Mouse (Mus musculus) hindbrain, postnatal 0 days (tissue): ENCODE measurements around the gene Agrp. TPM values are rescaled to one million over a fixed set of nuclear protein-coding genes. Genes with fewer than 3 reads are reported as not detected.

ENCODE experiments used
- ATAC-seq: fragments of 200-750 bp; cut with Nextera tagmentation; 2 replicates; pipeline ENCODE4 v1.8.0; 2017; ENCODE audit warnings: mild to moderate bottlenecking, moderate TSS enrichment, moderate library complexity
- DNase-seq: peaks from one replicate; pipeline ENCODE4 v3.0.0-alpha.2; 2015; ENCODE audit warnings: low spot score
- H3K27ac ChIP-seq: fragments of 300-500 bp; sonication (generic); 2 replicates; pipeline ENCODE4 v1.5.1; 2014; ENCODE audit warnings: mild to moderate bottlenecking
- H3K27me3 ChIP-seq: fragments of 300-500 bp; sonication (generic); 2 replicates; pipeline ENCODE4 v1.6.1; 2014; ENCODE audit warnings: low read length, mixed read lengths; ENCODE audit not compliant: insufficient read depth
- H3K36me3 ChIP-seq: fragments of 300-500 bp; sonication (generic); 2 replicates; pipeline ENCODE4 v1.6.1; 2014; ENCODE audit warnings: low read length, mixed read lengths; ENCODE audit not compliant: insufficient read depth
- H3K4me1 ChIP-seq: fragments of 300-500 bp; sonication (generic); 2 replicates; pipeline ENCODE4 v1.6.1; 2014; ENCODE audit warnings: antibody characterized with exemption, low read length, mixed read lengths; ENCODE audit not compliant: insufficient read depth
- H3K4me2 ChIP-seq: fragments of 300-500 bp; sonication (generic); 2 replicates; pipeline ENCODE4 v1.6.1; 2014; ENCODE audit warnings: low read depth, mild to moderate bottlenecking, low read length, moderate library complexity, mixed read lengths
- H3K4me3 ChIP-seq: fragments of 300-500 bp; sonication (generic); 2 replicates; pipeline ENCODE4 v1.5.1; 2014; ENCODE audit warnings: low read length
- H3K9ac ChIP-seq: fragments of 300-500 bp; sonication (generic); replicated peaks from 2 replicates; pipeline ENCODE4 v1.6.1; 2014; ENCODE audit warnings: mild to moderate bottlenecking, low read length, moderate library complexity, mixed read lengths
- H3K9me3 ChIP-seq: fragments of 300-500 bp; sonication (generic); 2 replicates; pipeline ENCODE4 v1.6.1; 2016; ENCODE audit warnings: low read length, mixed read lengths
- CTCF ChIP-seq: IDR thresholded peaks from 2 replicates; pipeline ENCODE4 v1.5.1; 2016; ENCODE audit warnings: antibody characterized with exemption, control low read depth, low read depth
- WGBS: fragments of 180-500 bp; shearing (Covaris S2); extraction: QIAGEN DNeasy Blood & Tissue Kit; methylation state at CpG from one replicate; pipeline ENCODE4 v1.1.7; 2014; 5-methylcytosine and 5-hydroxymethylcytosine counted together
- polyA plus RNA-seq: library from polyadenylated mRNA; unstranded; fragments of >200 nt; fragmentation: Nextera tagmentation; extraction: Ambion mirVana; gene quantifications from 2 replicates; pipeline ENCODE4 v1.2.1, GENCODE M21; 2015
- total RNA-seq: library from RNA; depleted of rRNA; stranded (reverse); fragments of >200 nt; gene quantifications from 2 replicates; pipeline ENCODE4 v1.2.3, GENCODE M21; 2014

Gene Agrp
- total and polyA plus RNA-seq, 2 experiments from 2014 or later = 1.3 to 2.1 TPM

DNA sequence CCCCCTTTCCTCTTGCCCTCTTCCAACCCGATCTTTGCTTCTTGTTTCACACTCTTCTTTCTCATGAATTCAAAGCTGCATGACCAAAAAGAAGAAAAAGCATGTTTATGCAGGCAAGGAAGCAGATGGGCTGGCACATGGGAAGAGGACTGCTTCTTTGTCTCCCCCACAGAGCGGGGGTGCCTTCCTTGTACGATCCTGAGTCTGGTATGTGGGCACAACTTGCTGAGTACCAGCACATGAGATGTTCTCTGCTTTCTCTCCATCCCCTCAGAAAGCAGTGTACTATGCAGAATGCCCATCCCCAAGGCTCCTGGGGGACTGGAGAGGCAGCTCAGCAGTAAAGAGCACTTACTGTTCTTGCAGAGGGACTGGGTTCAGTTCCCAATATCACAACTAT is 12.8 kb downstream of the Agrp start:
- Histone ChIP-seq H3K9me3 (no peaks in the 10 kb centered on the region), H3K36me3 (peaks cover 28% of the 10 kb centered on the region), H3K4me2 (no peak overlapping the region), H3K4me3 (no peak overlapping the region), H3K4me1 (no peaks in the 10 kb centered on the region), H3K27me3 (no peaks in the 10 kb centered on the region), H3K9ac (no peak overlapping the region), H3K27ac (no peak overlapping the region)
- DNase-seq (no peak), ATAC-seq (no peak)
- WGBS = 50% methylated on average over 3 of the region's 3 CpGs
- no peak for TF ChIP-seq CTCF

DNA sequence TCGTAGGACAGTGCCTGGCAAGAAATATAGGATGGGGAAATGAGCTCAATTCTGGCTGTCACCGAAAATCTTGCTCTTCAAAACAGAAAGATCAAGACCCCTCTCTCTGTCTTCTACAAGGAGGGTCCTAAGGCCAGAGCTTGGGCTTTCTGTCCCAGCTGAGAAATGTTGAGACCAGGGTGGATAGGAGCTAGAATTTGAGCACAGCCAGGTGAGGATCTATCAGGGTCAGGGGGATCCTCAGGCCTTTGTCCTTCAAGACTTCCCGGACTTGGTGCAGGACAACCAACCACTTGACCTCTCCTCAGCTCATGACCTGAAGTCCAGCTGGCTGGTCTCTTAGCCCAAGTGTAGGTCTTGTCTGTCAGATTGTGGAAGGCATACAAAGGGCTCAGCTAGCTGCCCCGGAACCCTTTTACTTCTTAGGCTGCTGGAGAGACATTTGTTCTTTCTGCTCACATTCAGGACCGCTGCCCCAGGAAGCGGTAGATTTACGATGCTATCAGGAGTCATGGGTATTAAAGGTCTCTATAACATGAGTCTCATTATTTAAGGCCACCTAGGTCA is 13.4 kb downstream of the Agrp start:
- DNase-seq = no peak
- no peaks in the 10 kb centered on the region for H3K27me3 ChIP-seq
- no peak overlapping the region for H3K4me2 ChIP-seq
- no peaks in the 10 kb centered on the region for H3K4me1 ChIP-seq
- H3K9ac ChIP-seq = no peak overlapping the region
- no peak for ATAC-seq
- H3K36me3 ChIP-seq = peaks cover 34% of the 10 kb centered on the region
- no peak overlapping the region for H3K4me3 ChIP-seq
- no peak overlapping the region; the same call in 1 of the 2 replicates for H3K27ac ChIP-seq
- TF ChIP-seq CTCF = no peak
- 41% methylated on average over 7 of the region's 7 CpGs for WGBS
- no peaks in the 10 kb centered on the region for H3K9me3 ChIP-seq

DNA sequence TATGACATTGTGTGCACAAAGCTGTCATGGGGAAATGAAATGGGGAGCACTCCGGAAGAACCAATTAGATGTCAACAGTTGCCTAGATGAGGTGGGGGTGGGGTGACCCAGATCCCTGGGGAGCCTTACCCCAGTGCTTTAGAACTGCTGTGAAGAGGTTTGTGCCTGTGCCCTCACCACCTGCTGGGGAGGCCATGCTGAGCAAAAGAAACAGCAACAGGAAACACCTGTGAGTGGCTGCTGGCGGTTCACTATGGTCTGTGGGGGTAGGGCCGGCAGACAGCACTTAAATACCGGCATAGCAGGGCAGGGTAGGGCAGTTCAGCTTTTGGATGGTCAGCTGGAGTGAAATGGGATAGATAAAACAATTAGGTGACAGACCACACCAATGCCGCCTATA is 14.1 kb downstream of the Agrp start:
- Histone ChIP-seq H3K9ac (no peak overlapping the region), H3K27ac (peak overlapping the region; percentile 65; the same call in 1 of the 2 replicates), H3K4me2 (no peak overlapping the region), H3K4me1 (no peaks in the 10 kb centered on the region), H3K4me3 (no peak overlapping the region), H3K9me3 (no peaks in the 10 kb centered on the region), H3K36me3 (peaks cover 40% of the 10 kb centered on the region), H3K27me3 (no peaks in the 10 kb centered on the region)
- DNase-seq (no peak), ATAC-seq (no peak)
- TF ChIP-seq CTCF = no peak
- WGBS = 32% methylated on average over 5 of the region's 5 CpGs

DNA sequence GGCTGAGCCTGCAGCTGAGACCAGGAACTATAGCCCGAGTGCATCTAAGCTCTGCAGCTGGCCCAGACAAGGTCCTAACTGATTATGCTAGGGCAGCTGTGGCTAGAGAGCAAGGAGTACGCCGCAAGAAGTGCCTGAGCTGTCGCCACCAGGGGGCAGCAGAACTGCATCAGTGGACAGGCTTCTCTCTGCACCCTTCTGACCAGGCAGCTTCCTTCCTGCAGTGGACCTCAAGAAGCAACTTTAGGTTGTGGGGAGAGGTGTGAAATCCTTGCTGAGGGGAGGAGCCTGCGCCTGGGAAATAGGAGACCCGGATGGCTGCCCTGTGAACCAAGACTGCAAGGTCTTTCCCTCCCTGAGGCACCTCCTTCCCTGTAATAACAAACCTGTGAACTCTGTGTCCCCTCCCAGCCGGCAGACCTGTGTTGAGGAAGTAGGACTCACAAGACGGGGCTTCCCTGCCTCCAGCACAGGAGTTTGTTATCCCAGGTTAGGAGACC is 14.7 kb downstream of the Agrp start:
- H3K4me1 ChIP-seq = no peaks in the 10 kb centered on the region
- ATAC-seq (peak; percentile 92), DNase-seq (peak; percentile 96)
- no peak overlapping the region for H3K4me3 ChIP-seq
- peak; percentile 100 for TF ChIP-seq CTCF
- H3K4me2 ChIP-seq = no peak overlapping the region
- no peak overlapping the region; the same call in 1 of the 2 replicates for H3K9ac ChIP-seq
- H3K27ac ChIP-seq = peak overlapping the region; percentile 65
- no peaks in the 10 kb centered on the region for H3K27me3 ChIP-seq
- no peaks in the 10 kb centered on the region for H3K9me3 ChIP-seq
- 8% methylated on average over 8 of the region's 8 CpGs for WGBS
- H3K36me3 ChIP-seq = peaks cover 46% of the 10 kb centered on the region

DNA sequence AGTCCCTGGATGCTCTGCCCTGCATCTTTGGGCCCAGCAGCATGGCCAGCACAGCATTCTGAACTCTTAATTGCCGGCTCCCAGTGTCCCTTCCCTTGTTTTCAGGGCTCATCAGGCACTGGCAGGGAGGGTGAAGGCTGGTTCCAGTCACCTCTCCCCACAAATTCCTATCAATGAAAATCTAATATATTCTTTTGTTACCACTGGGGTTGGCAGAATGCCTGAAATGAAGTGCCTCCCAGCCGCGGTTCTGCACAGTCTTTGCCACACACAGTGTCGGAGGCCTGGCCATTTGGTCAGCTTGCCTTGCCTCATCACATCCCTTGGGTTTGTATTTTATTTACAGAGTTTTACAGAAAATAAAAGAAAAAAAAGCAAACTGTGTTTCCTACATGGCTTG is 15.4 kb downstream of the Agrp start:
- WGBS = 14% methylated on average over 4 of the region's 4 CpGs
- ATAC-seq (no peak), DNase-seq (peak; percentile 53)
- TF ChIP-seq CTCF = no peak
- Histone ChIP-seq H3K4me1 (no peaks in the 10 kb centered on the region), H3K4me2 (no peak overlapping the region), H3K27ac (peak overlapping the region; percentile 65), H3K36me3 (peaks cover 50% of the 10 kb centered on the region), H3K4me3 (no peak overlapping the region), H3K9ac (no peak overlapping the region; the same call in 1 of the 2 replicates), H3K27me3 (no peaks in the 10 kb centered on the region), H3K9me3 (no peaks in the 10 kb centered on the region)

DNA sequence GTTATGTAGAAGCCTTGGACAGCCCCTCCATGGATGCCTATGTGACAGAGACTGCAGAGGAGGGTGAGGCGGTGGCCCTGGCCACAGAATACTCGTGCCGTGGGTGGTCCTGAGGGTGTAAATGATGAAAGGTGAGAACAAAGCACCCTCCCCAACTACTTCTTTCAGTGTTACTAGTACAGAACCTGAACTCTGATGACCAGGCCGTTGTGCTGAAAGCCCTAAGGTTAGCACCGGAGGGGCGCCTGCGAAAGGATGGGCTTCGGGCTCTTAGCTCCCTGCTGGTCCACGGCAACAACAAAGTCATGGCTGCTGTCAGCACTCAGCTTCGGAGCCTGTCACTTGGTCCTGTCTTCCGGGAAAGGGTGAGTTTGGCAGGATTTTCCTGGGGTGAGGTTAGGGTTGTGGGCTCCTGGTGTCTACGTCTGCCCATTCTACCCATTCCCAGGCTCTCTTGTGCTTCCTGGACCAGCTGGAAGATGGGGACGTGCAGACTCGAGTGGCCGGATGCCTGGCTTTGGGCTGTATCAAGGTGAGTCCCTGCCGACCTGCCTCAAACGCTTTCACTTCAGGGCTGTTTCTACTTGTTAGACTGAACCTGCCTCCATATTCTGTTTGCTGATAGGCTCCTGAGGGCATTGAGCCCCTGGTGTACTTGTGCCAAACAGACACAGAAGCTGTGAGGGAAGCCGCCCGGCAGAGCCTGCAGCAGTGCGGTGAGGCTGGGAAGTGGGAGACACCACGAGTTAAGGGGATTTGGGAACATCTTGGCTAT is 16.1 kb downstream of the Agrp start:
- Histone ChIP-seq H3K4me3 (no peak overlapping the region), H3K27me3 (no peaks in the 10 kb centered on the region), H3K36me3 (peaks cover 57% of the 10 kb centered on the region), H3K27ac (peak overlapping the region; percentile 65), H3K4me1 (no peaks in the 10 kb centered on the region), H3K9me3 (no peaks in the 10 kb centered on the region), H3K4me2 (no peak overlapping the region), H3K9ac (no peak overlapping the region)
- DNase-seq = no peak
- TF ChIP-seq CTCF = no peak
- 84% methylated on average over 21 of the region's 21 CpGs for whole genome bisulfite sequencing
- no peak for ATAC-seq

DNA sequence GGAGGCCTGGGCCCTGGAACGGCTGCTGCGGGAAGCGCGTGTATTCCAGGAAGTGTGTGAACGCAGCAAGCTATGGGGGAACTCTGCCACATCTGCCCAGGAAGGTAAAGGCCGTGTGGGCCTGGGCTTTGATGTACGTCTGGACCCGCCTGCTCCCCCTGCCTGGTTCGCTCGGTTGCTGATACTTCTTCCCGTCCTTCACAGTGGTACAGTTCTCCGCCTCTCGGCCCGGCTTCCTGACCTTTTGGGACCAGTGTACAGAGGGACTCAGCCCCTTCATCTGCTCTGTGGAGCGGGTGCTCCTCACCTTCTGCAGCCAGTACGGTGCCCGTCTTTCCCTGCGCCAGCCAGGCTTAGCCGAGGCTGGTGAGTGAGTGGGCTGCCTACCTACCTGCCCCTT is 17.0 kb downstream of the Agrp start:
- Histone ChIP-seq H3K36me3 (peaks cover 67% of the 10 kb centered on the region), H3K4me3 (no peak overlapping the region), H3K4me1 (no peaks in the 10 kb centered on the region), H3K9ac (no peak overlapping the region), H3K9me3 (no peaks in the 10 kb centered on the region), H3K27me3 (no peaks in the 10 kb centered on the region), H3K4me2 (no peak overlapping the region), H3K27ac (no peak overlapping the region)
- WGBS = 89% methylated on average over 19 of the region's 19 CpGs
- ATAC-seq = no peak
- TF ChIP-seq CTCF = no peak
- DNase-seq = no peak
